Mouse (Mus musculus): ENCODE data around the gene Zfp563. TPM values are rescaled to one million over a fixed set of nuclear protein-coding genes. Genes with fewer than 3 reads are reported as not detected.

Gene Zfp563
- 3.1 TPM for polyA plus RNA-seq (2017; shearing (Covaris generic))

DNA sequence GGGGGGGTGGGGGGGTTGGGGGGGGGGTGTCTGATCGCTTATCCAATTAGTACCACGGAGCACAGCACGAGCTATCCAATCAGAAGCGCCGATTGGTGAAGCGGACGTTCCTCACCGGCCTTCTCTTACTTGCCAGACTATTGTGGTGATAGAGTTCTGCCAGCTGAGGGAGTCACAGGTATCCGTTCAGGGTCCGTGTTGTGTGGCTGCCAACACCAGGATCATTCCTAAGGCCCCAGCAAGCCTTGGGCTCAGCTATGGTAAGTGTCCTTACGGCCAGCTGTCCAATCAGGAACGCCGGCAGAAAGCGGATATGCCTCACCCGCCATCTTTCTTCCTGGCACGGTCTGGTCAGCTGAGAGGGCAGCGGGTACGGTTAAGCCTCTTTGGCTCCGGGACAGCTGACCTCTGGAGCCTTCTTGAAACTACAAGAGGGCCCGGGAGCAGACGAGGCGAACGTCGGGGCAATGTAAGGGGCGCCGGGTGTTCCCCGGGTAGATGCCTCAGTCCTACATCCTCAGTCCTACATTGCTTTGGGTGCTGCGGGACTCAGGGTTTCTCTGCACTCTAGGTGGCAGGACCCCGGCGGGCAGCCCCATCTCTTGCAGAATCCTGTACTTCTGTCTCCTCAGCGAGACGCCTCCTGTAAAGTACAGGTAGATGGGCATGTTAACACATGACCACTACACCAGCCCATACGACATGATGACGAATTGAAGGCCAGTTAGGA lies at the start of gene Zfp563:
TSS of gene Zfp563 (plus strand) at position 91 of the 730 bp plus-strand sequence.

GRCm38 (mm10) chr17:33067958-33068357 lies 21.2 kb upstream of the Zfp563 start, which contains the start of gene 4921501E09Rik:
4921501E09Rik (minus strand) TSS chr17:33068058.

DNA sequence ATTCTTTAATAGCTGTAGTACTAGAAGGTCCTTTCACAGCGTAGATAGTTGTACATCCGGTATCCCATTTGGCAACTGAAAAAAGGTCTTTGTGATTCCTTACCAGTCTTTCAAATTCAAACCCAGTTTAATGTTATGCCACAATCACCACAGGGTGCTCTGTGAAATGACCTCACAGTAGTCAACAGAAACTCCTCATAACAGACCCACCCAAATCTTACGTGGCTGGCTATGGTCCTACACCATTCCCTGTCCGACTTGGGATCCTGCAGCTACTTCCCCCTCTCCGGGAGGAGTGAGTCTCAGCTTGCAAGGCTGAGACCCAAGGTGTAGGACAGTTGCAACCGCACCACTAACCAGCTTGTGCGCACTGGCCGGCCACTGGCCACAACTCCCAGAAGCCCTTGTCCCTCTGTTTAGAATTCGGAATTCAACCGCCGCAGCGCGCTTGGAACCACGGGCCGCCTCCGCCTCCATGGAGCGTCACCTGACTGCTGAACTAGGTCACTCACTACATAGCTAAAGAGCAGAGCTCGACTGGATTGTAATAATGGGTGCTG lies 50.2 kb downstream of the Zfp563 start, which contains the start of gene Morc2b:
TSS of gene Morc2b (minus strand) at position 423 of the 560 bp plus-strand sequence.

Other genes starting within 250 kb of the Zfp563 start
- 0.06 TPM for gene Zfp870, start 197.7 kb upstream of the Zfp563 start, polyA plus RNA-seq (2017; shearing (Covaris generic))
- gene Cyp4f14, start 172.0 kb upstream of the Zfp563 start, polyA plus RNA-seq (2017; shearing (Covaris generic)) = not detected
- 54.0 TPM for gene Cyp4f13, start 141.9 kb upstream of the Zfp563 start, polyA plus RNA-seq (2017; shearing (Covaris generic))
- 24.2 TPM for gene Zfp472, start 123.5 kb upstream of the Zfp563 start, polyA plus RNA-seq (2017; shearing (Covaris generic))
- gene Zfp952, start 96.2 kb upstream of the Zfp563 start, polyA plus RNA-seq (2017; shearing (Covaris generic)) = 12.2 TPM
- 2.1 TPM for gene Zfp763, start 55.9 kb upstream of the Zfp563 start, polyA plus RNA-seq (2017; shearing (Covaris generic))
- not detected for gene 4921501E09Rik, start 21.3 kb upstream of the Zfp563 start, polyA plus RNA-seq (2017; shearing (Covaris generic))
- gene Morc2b, start 50.4 kb downstream of the Zfp563 start, polyA plus RNA-seq (2017; shearing (Covaris generic)) = not detected
- gene Olfr55, start 79.1 kb downstream of the Zfp563 start, polyA plus RNA-seq (2017; shearing (Covaris generic)) = not detected
- not detected for gene Olfr239, start 102.0 kb downstream of the Zfp563 start, polyA plus RNA-seq (2017; shearing (Covaris generic))
- gene Olfr1564, start 132.4 kb downstream of the Zfp563 start, polyA plus RNA-seq (2017; shearing (Covaris generic)) = not detected
- 11.8 TPM for gene Zfp955a, start 165.8 kb downstream of the Zfp563 start, polyA plus RNA-seq (2017; shearing (Covaris generic))
- gene Olfr63, start 175.4 kb downstream of the Zfp563 start, polyA plus RNA-seq (2017; shearing (Covaris generic)) = 0.05 TPM
- 8.8 TPM for gene Zfp955b, start 200.2 kb downstream of the Zfp563 start, polyA plus RNA-seq (2017; shearing (Covaris generic))

Data from naive thymus-derived CD4-positive, alpha-beta T cell, adult 5 months (primary cell).